Mouse (Mus musculus): Measurements from ENCODE around the gene Odf2l. TPM values are rescaled to one million over a fixed set of nuclear protein-coding genes. Genes with fewer than 3 reads are reported as not detected.

The Odf2l gene
- polyA plus RNA-seq (2017; shearing (Covaris generic)) = 5.7 TPM

DNA sequence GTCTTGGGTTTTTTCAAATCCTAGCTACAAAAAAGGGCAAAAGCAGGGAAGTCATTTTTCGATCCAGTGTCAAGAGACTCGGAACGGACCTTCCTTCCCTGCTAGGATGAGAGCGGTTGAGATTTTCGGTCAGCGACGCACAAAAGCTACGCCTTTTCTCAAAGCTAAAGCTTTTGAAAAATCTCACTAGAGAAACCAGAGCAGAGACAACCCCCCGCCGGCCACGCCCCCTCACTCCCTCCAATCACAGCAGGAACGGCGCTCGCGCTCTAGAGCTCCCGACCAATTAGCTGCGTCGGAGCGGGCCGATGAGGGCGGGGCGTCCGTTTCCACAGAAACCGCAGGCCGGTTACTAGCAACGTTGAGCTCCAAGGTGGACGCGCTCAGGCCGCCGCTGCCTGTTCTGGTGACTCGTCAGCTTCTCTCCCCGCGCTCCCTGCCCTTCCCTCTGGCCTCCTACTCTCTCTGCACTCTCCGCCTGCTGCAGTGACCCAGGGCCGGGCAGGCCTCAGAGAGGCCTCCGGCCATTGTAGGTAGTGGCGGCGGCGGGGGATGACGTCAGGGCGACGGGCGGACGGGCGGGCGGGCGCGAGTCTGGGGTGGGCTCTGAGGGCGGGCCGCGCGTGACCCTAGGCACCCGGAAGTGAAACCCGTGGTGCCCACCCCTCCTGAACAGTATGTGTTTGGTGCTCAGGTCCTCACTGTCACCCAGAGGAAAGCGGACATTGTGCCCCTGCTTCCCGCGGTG lies at the start of gene Odf2l:
Gene Odf2l (plus strand): TSS at position 335 of the 748 bp plus-strand sequence.

DNA sequence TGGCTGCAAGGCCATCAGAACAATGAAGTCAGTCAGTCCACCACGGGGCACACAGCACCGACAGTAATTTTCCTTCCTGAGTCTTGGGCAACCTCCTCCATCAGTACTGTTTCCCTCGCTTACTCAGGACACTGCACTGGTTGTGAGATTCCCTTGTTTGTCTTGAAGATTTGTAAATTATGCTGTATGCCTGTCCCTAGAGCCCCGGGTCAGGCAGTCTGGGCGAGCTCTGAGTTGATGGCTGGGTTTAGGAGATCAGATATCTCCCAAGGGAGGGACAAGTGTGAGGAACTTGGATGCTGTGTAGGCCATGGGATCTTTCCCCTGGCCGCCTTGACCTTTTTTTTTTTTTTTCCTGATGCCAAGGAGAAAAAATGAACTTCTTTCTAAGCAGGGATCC lies 19.1 kb upstream of the Odf2l start, which contains the start of gene Clca2:
Gene Clca2 (minus strand): TSS at position 153 of the 400 bp plus-strand sequence.

Other genes with a start within 250 kb of the Odf2l start
- gene Clca4b, start 186.1 kb upstream of the Odf2l start, polyA plus RNA-seq (2017; shearing (Covaris generic)) = not detected
- gene Clca4a, start 143.5 kb upstream of the Odf2l start, polyA plus RNA-seq (2017; shearing (Covaris generic)) = not detected
- not detected for gene Clca1, start 85.8 kb upstream of the Odf2l start, polyA plus RNA-seq (2017; shearing (Covaris generic))
- gene Clca2, start 19.1 kb upstream of the Odf2l start, polyA plus RNA-seq (2017; shearing (Covaris generic)) = not detected
- gene Col24a1, start 173.9 kb downstream of the Odf2l start, polyA plus RNA-seq (2017; shearing (Covaris generic)) = not detected

Measured in naive thymus-derived CD4-positive, alpha-beta T cell, adult 5 months (primary cell).